Mouse (Mus musculus): Measurements from ENCODE around the gene Sub1.

The Sub1 gene

GRCm38 (mm10) chr15:12013532-12014196 is 16.9 kb upstream of the Sub1 start:
- no peak for DNase-seq (ENCODE audit: low spot score in 2 of 2)

GRCm38 (mm10) chr15:12010602-12011044 is 13.8 kb upstream of the Sub1 start:
- no peak for DNase-seq (ENCODE audit: low spot score in 2 of 2)

- no peak for DNase-seq (ENCODE audit: low spot score in 2 of 2)
Measured at GRCm38 (mm10) chr15:12009712-12010601, 13.2 kb upstream of the Sub1 start.

- no peak for DNase-seq (ENCODE audit: low spot score in 2 of 2)
Measured at GRCm38 (mm10) chr15:12008894-12009293, 12.1 kb upstream of the Sub1 start.

- DNase-seq (ENCODE audit: low spot score in 2 of 2) = no peak
Measured at GRCm38 (mm10) chr15:12007971-12008800, 11.4 kb upstream of the Sub1 start.

- no peak for DNase-seq (ENCODE audit: low spot score in 2 of 2)
Measured at GRCm38 (mm10) chr15:12007421-12007820, 10.6 kb upstream of the Sub1 start.

- no peak for DNase-seq (ENCODE audit: low spot score in 2 of 2)
Measured at GRCm38 (mm10) chr15:12006169-12006568, 9.4 kb upstream of the Sub1 start.

GRCm38 (mm10) chr15:11995815-11996201 is 975 bp downstream of the Sub1 start:
- peak; percentile 87 to 91 for DNase-seq (ENCODE audit: low spot score in 2 of 2)

GRCm38 (mm10) chr15:11994921-11995814 is 1.6 kb downstream of the Sub1 start:
- DNase-seq (ENCODE audit: low spot score in 2 of 2) = peak; percentile 27 to 41

- no peak for DNase-seq (ENCODE audit: low spot score in 2 of 2)
Measured at GRCm38 (mm10) chr15:11994006-11994405, 2.8 kb downstream of the Sub1 start.

GRCm38 (mm10) chr15:11991552-11992113 is 5.2 kb downstream of the Sub1 start:
- no peak for DNase-seq (ENCODE audit: low spot score in 2 of 2)

GRCm38 (mm10) chr15:11988580-11988979 is 8.2 kb downstream of the Sub1 start:
- DNase-seq (ENCODE audit: low spot score in 2 of 2) = no peak

- DNase-seq (ENCODE audit: low spot score in 2 of 2) = no peak
Measured at GRCm38 (mm10) chr15:11987892-11988291, 8.9 kb downstream of the Sub1 start.

- no peak for DNase-seq (ENCODE audit: low spot score in 2 of 2)
Measured at GRCm38 (mm10) chr15:11981985-11982384, 14.8 kb downstream of the Sub1 start.

GRCm38 (mm10) chr15:11981501-11981900 is 15.3 kb downstream of the Sub1 start:
- no peak for DNase-seq (ENCODE audit: low spot score in 2 of 2)

- DNase-seq (ENCODE audit: low spot score in 2 of 2) = no peak
Measured at GRCm38 (mm10) chr15:11978175-11978574, 18.6 kb downstream of the Sub1 start.

GRCm38 (mm10) chr15:11977071-11977470 is 19.7 kb downstream of the Sub1 start:
- DNase-seq (ENCODE audit: low spot score in 2 of 2) = no peak

GRCm38 (mm10) chr15:11975836-11976235 is 20.9 kb downstream of the Sub1 start:
- DNase-seq (ENCODE audit: low spot score in 2 of 2) = no peak

GRCm38 (mm10) chr15:11971854-11972420 is 24.8 kb downstream of the Sub1 start:
- DNase-seq (ENCODE audit: low spot score in 2 of 2) = peak; percentile 43 to 77

GRCm38 (mm10) chr15:11970621-11971020 is 26.2 kb downstream of the Sub1 start:
- DNase-seq (ENCODE audit: low spot score in 2 of 2) = no peak
